Mouse (Mus musculus) cerebellum, adult 2 months (tissue): ENCODE measurements around the gene Ltbp3.

Experiments used
- CTCF ChIP-seq: fragments of 200-500 bp; IDR thresholded peaks from 2 replicates; pipeline ENCODE4 v1.5.1; 2011; ENCODE audit warnings: low read depth, mild to moderate bottlenecking, control low read depth, low read length, moderate library complexity, borderline replicate concordance; ENCODE audit not compliant: insufficient read depth
- POLR2A ChIP-seq: fragments of 200-500 bp; IDR thresholded peaks from 2 replicates; pipeline ENCODE4 v1.6.1; 2011; ENCODE audit warnings: low read length, control low read depth, borderline replicate concordance; ENCODE audit not compliant: insufficient read depth

- TF ChIP-seq CTCF (no peak), POLR2A (peak; percentile 65; the same call in 1 of the 2 replicates)
Observed at GRCm38 (mm10) chr19:5770925-5771860, 30.5 kb downstream of the Ltbp3 start, which contains the start of gene Scyl1.
